Comparison of ENCODE assay signal across 8 mouse cellular contexts in genomic region chr6:142964531-142965385, GRCm38 (mm10). TPM values are rescaled to one million over a fixed set of nuclear protein-coding genes. Genes with fewer than 3 reads are reported as not detected.
A peak's percentile ranks its signal among the peaks of the same experiment; 100 is the strongest.
DNase-seq lines count a peak whose midpoint lies in the region; ATAC-seq and TF ChIP-seq lines count a peak whose summit lies in the region.

No protein-coding gene starts in this region.

- H3K36me3 ChIP-seq in heart, embryonic 13.5 days: no peaks in the 10 kb centered on the region
- H3K36me3 ChIP-seq in kidney, embryonic 16.5 days (ENCODE audit: insufficient read depth, low read length): no peaks in the 10 kb centered on the region
- H3K36me3 ChIP-seq in limb, embryonic 15.5 days: no peaks in the 10 kb centered on the region
- H3K36me3 ChIP-seq in midbrain, embryonic 15.5 days (replicated peaks): no peaks in the 10 kb centered on the region
- no peaks in the 10 kb centered on the region for H3K36me3 ChIP-seq in splenic B cell, adult 2 months (ENCODE audit: control insufficient read depth, insufficient read depth, low read length, poor library complexity, severe bottlenecking)

- ATAC-seq in heart, embryonic 13.5 days (ENCODE audit: extremely low read depth, insufficient number of reproducible peaks, low FRiP score, low TSS enrichment): peak; percentile 68; the same call in 1 of the 2 replicates
- ATAC-seq in kidney, embryonic 16.5 days (ENCODE audit: low FRiP score, low TSS enrichment): peak; percentile 94
- ATAC-seq in limb, embryonic 15.5 days (ENCODE audit: insufficient number of reproducible peaks, low FRiP score, low TSS enrichment, low read depth): peak; percentile 85
- peak; percentile 92 for ATAC-seq in midbrain, embryonic 15.5 days (replicated peaks)

- peak overlapping the region; percentile 76 for H3K9ac ChIP-seq in heart, embryonic 13.5 days
- peak overlapping the region; percentile 67 for H3K9ac ChIP-seq in kidney, embryonic 16.5 days (replicated peaks; ENCODE audit: low read length)
- H3K9ac ChIP-seq in limb, embryonic 15.5 days: peak overlapping the region; percentile 24
- peak overlapping the region; percentile 94 for H3K9ac ChIP-seq in midbrain, embryonic 15.5 days

- H3K27me3 ChIP-seq in heart, embryonic 13.5 days (replicated peaks): peaks cover 25% of the 10 kb centered on the region
- H3K27me3 ChIP-seq in kidney, embryonic 16.5 days (ENCODE audit: insufficient read depth, low read length): peaks cover 16% of the 10 kb centered on the region
- peaks cover 21% of the 10 kb centered on the region for H3K27me3 ChIP-seq in limb, embryonic 15.5 days
- no peaks in the 10 kb centered on the region for H3K27me3 ChIP-seq in midbrain, embryonic 15.5 days (replicated peaks)
- H3K27me3 ChIP-seq in splenic B cell, adult 2 months (ENCODE audit: control insufficient read depth, insufficient read depth, low read length, poor library complexity, severe bottlenecking): peaks cover 5% of the 10 kb centered on the region

- peak; percentile 42 for TF ChIP-seq CTCF in gastrocnemius, adult 2 months (IDR thresholded peaks at IDR 0.05)

- H3K9me3 ChIP-seq in heart, embryonic 13.5 days: 0 out of 2 replicates have a peak, but pooled peaks cover 5% of the 10 kb centered on the region
- H3K9me3 ChIP-seq in kidney, embryonic 16.5 days (ENCODE audit: low read length): no peaks in the 10 kb centered on the region
- no peaks in the 10 kb centered on the region for H3K9me3 ChIP-seq in limb, embryonic 15.5 days
- no peaks in the 10 kb centered on the region for H3K9me3 ChIP-seq in midbrain, embryonic 15.5 days

- H3K4me3 ChIP-seq in gastrocnemius, adult 2 months: peak overlapping the region; percentile 61
- H3K4me3 ChIP-seq in heart, embryonic 13.5 days: peak overlapping the region; percentile 66
- H3K4me3 ChIP-seq in kidney, embryonic 16.5 days (ENCODE audit: low read length): peak overlapping the region; percentile 65
- peak overlapping the region; percentile 55 for H3K4me3 ChIP-seq in limb, embryonic 15.5 days
- peak overlapping the region; percentile 86 for H3K4me3 ChIP-seq in midbrain, embryonic 15.5 days

- H3K4me1 ChIP-seq in heart, embryonic 13.5 days: peaks cover 5% of the 10 kb centered on the region; the same call in 1 of the 2 replicates
- H3K4me1 ChIP-seq in kidney, embryonic 16.5 days (ENCODE audit: insufficient read depth, low read length): peaks cover 3% of the 10 kb centered on the region; the same call in 1 of the 2 replicates
- peaks cover 11% of the 10 kb centered on the region for H3K4me1 ChIP-seq in limb, embryonic 15.5 days
- peaks cover 37% of the 10 kb centered on the region for H3K4me1 ChIP-seq in midbrain, embryonic 15.5 days

- H3K27ac ChIP-seq in gastrocnemius, adult 2 months: no peak overlapping the region
- H3K27ac ChIP-seq in heart, embryonic 13.5 days (replicated peaks): 0 out of 2 replicates have a peak overlapping the region, but pooled peaks have one; percentile 6
- peak overlapping the region; percentile 63 for H3K27ac ChIP-seq in kidney, embryonic 16.5 days (ENCODE audit: low read length)
- H3K27ac ChIP-seq in limb, embryonic 15.5 days: peak overlapping the region; percentile 50; the same call in 1 of the 2 replicates
- H3K27ac ChIP-seq in midbrain, embryonic 15.5 days: peak overlapping the region; percentile 99

- peak overlapping the region; percentile 96 for H3K4me2 ChIP-seq in heart, embryonic 13.5 days
- H3K4me2 ChIP-seq in kidney, embryonic 16.5 days (replicated peaks; ENCODE audit: low read depth, low read length): peak overlapping the region; percentile 99
- H3K4me2 ChIP-seq in limb, embryonic 15.5 days: peak overlapping the region; percentile 98
- peak overlapping the region; percentile 65 for H3K4me2 ChIP-seq in midbrain, embryonic 15.5 days

- intact Hi-C loops in gastrocnemius, adult 2 months (cut with DNase I): no loop called here
- intact Hi-C loops in gastrocnemius, postnatal 36 days (cut with DNase I): no loop called here

- under 1% methylated on average over 39 of the region's 39 CpGs for WGBS in heart, embryonic 13.5 days
- WGBS in kidney, embryonic 16.5 days: under 1% methylated on average over 39 of the region's 39 CpGs
- under 1% methylated on average over 39 of the region's 39 CpGs for WGBS in limb, embryonic 15.5 days
- WGBS in midbrain, embryonic 15.5 days: under 1% methylated on average over 39 of the region's 39 CpGs

- no peak for DNase-seq in gastrocnemius, adult 2 months
- no peak for DNase-seq in gastrocnemius, postnatal 36 days
- peak; percentile 73 for DNase-seq in embryo, embryonic 11.5 days (ENCODE audit: low read depth, low spot score)
- DNase-seq in splenic B cell, adult 2 months (ENCODE audit: low read depth, low spot score): peak; percentile 32

RNA-seq across cellular contexts. Expression of gene St8sia1, which starts 0.5 kb away (rescaled TPM):
- total RNA-seq in gastrocnemius, adult 2 months (2021): under 1 TPM; 0.11 to 0.23 TPM
- total RNA-seq in gastrocnemius, postnatal 36 days (2021): under 1 TPM; 0.10 to 0.28 TPM
- 2.0 and 2.2 TPM in 2 replicates for polyA plus RNA-seq in heart, embryonic 13.5 days (2015; fragmentation: Nextera tagmentation; extraction: Ambion mirVana)
- polyA plus RNA-seq in kidney, embryonic 16.5 days (2015; fragmentation: Nextera tagmentation; extraction: Ambion mirVana): 4.2 and 4.5 TPM in 2 replicates
- polyA plus RNA-seq in limb, embryonic 15.5 days (2015; fragmentation: Nextera tagmentation; extraction: Ambion mirVana): 0.74 TPM in 2 replicates
- 8.8 and 9.2 TPM in 2 replicates for polyA plus RNA-seq in midbrain, embryonic 15.5 days (2015; fragmentation: Nextera tagmentation; extraction: Ambion mirVana)

Comparison
In these comparisons a context has a peak if more than half of its experiments do, and no peak if none do; other contexts are left out.
1. DNase-seq: peak in embryo, embryonic 11.5 days (single experiment) and splenic B cell, adult 2 months (single experiment); none in gastrocnemius, adult 2 months (single experiment) and gastrocnemius, postnatal 36 days (0 of 2).
2. H3K9ac ChIP-seq: peak in every context shown above with its lines; median percentile 94 in midbrain, embryonic 15.5 days; 76 in heart, embryonic 13.5 days; 67 in kidney, embryonic 16.5 days; 24 in limb, embryonic 15.5 days.
3. Peak in every context shown above with its lines, with median percentiles within 50 percentile points of each other: H3K4me3 ChIP-seq, ATAC-seq and H3K4me2 ChIP-seq.